In the genomic region with DNA sequence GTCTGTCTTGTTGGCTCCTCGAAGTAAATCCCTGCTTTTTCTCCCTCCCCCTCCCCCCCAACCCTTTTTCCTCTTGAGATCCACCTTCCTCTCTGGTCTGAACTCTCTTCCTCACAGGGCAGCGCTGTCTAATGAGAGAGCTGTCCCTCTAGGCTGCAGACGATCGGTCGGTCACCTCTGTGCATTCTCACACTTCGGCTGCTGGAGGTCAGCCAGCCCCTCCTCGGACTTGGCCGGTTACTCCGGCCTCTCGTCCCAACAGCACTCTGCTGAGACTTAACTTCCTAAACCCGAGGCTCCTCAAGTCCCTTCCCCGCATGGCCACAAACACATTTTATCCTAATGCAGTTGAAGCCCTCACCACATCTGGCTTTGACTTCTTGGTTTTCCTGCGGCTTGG, we compare ENCODE assay signal across 9 mouse cellular contexts.
DNase-seq lines count a peak whose midpoint lies in the region; ATAC-seq and TF ChIP-seq lines count a peak whose summit lies in the region.
"Had no signal": no experiment of that assay in that cellular context is flagged by ENCODE, and none has a peak within 500 bp of the region (broad histone marks: within the 10 kb centered on the region; RNA-seq: fewer than 3 reads in every experiment).

No protein-coding gene starts in this region.

- H3K9me3 ChIP-seq in kidney, embryonic 14.5 days (ENCODE audit: control insufficient read depth, low read length), result no peaks in the 10 kb centered on the region
- H3K9me3 ChIP-seq in intestine, embryonic 15.5 days, result no peaks in the 10 kb centered on the region
- H3K9me3 ChIP-seq in midbrain, postnatal 0 days (ENCODE audit: low read length), result no peaks in the 10 kb centered on the region
- H3K9me3 ChIP-seq in midbrain, embryonic 16.5 days (replicated peaks; ENCODE audit: control insufficient read depth, low read length, poor library complexity, severe bottlenecking), result no peaks in the 10 kb centered on the region

- no peak for ATAC-seq in kidney, embryonic 14.5 days (ENCODE audit: low FRiP score, low TSS enrichment)
- ATAC-seq in intestine, embryonic 15.5 days, result no peak
- ATAC-seq in midbrain, postnatal 0 days (ENCODE audit: low FRiP score), result no peak
- ATAC-seq in midbrain, embryonic 16.5 days, result no peak

- intact Hi-C loops in gastrocnemius, postnatal 36 days (cut with DNase I), result loop anchor here (1.0 kb wide), 1 partner anchor 12 kb away; no protein-coding TSS in a partner anchor

- peak; percentile 67 for DNase-seq in kidney, adult 18-20 months
- peak; percentile 68 to 71 for DNase-seq in gastrocnemius, postnatal 36 days
- peak; percentile 71 for DNase-seq in lung, postnatal 14 days
- DNase-seq in midbrain, postnatal 0 days (ENCODE audit: low spot score), result no peak
- no peak for DNase-seq in thymus, postnatal 14 days

- H3K4me3 ChIP-seq in kidney, embryonic 14.5 days (ENCODE audit: low read length), result no peak overlapping the region
- no peak overlapping the region for H3K4me3 ChIP-seq in intestine, embryonic 15.5 days (replicated peaks)
- no peak overlapping the region for H3K4me3 ChIP-seq in midbrain, postnatal 0 days (ENCODE audit: low read depth, low read length)
- H3K4me3 ChIP-seq in midbrain, embryonic 16.5 days (ENCODE audit: low read depth, low read length), result no peak overlapping the region

- H3K27ac ChIP-seq in kidney, embryonic 14.5 days (ENCODE audit: low read depth, low read length), result no peak overlapping the region
- H3K27ac ChIP-seq in intestine, embryonic 15.5 days, result no peak overlapping the region
- no peak overlapping the region for H3K27ac ChIP-seq in midbrain, postnatal 0 days (ENCODE audit: low read depth, low read length)
- H3K27ac ChIP-seq in midbrain, embryonic 16.5 days (ENCODE audit: low read length), result no peak overlapping the region

- no peaks in the 10 kb centered on the region for H3K36me3 ChIP-seq in kidney, embryonic 14.5 days (ENCODE audit: control insufficient read depth, insufficient read depth, low read length)
- no peaks in the 10 kb centered on the region for H3K36me3 ChIP-seq in intestine, embryonic 15.5 days
- H3K36me3 ChIP-seq in midbrain, postnatal 0 days (ENCODE audit: insufficient read depth, low read length), result no peaks in the 10 kb centered on the region
- 0 out of 2 replicates have a peak, but pooled peaks cover 3% of the 10 kb centered on the region for H3K36me3 ChIP-seq in midbrain, embryonic 16.5 days (ENCODE audit: control insufficient read depth, insufficient read depth, low read length)

- 55% methylated on average over 13 of the region's 13 CpGs for WGBS in kidney, embryonic 14.5 days
- WGBS in intestine, embryonic 15.5 days, result 55% methylated on average over 13 of the region's 13 CpGs
- WGBS in midbrain, postnatal 0 days, result 58% methylated on average over 13 of the region's 13 CpGs
- WGBS in midbrain, embryonic 16.5 days, result 60% methylated on average over 13 of the region's 13 CpGs

- TF ChIP-seq CTCF in midbrain, postnatal 0 days (IDR thresholded peaks at IDR 0.05), result no peak

- no peaks in the 10 kb centered on the region for H3K27me3 ChIP-seq in kidney, embryonic 14.5 days (ENCODE audit: control insufficient read depth, insufficient read depth, low read length)
- H3K27me3 ChIP-seq in intestine, embryonic 15.5 days (replicated peaks), result no peaks in the 10 kb centered on the region
- no peaks in the 10 kb centered on the region for H3K27me3 ChIP-seq in midbrain, postnatal 0 days (ENCODE audit: insufficient read depth, low read length)
- no peaks in the 10 kb centered on the region for H3K27me3 ChIP-seq in midbrain, embryonic 16.5 days (ENCODE audit: control insufficient read depth, insufficient read depth, low read depth, low read length)
- H3K27me3 ChIP-seq: CH12.LX had no signal

- H3K4me2 ChIP-seq in kidney, embryonic 14.5 days (replicated peaks; ENCODE audit: low read depth, low read length), result no peak overlapping the region
- H3K4me2 ChIP-seq in intestine, embryonic 15.5 days (replicated peaks), result 0 out of 2 replicates have a peak overlapping the region, but pooled peaks have one; percentile 11
- H3K4me2 ChIP-seq in midbrain, postnatal 0 days (ENCODE audit: low read depth, low read length, poor library complexity, severe bottlenecking), result no peak overlapping the region
- H3K4me2 ChIP-seq in midbrain, embryonic 16.5 days (ENCODE audit: low read length), result no peak overlapping the region

- H3K9ac ChIP-seq in kidney, embryonic 14.5 days (ENCODE audit: low read depth, low read length), result no peak overlapping the region
- no peak overlapping the region for H3K9ac ChIP-seq in intestine, embryonic 15.5 days
- H3K9ac ChIP-seq in midbrain, postnatal 0 days (replicated peaks; ENCODE audit: low read length, poor library complexity, severe bottlenecking), result no peak overlapping the region
- no peak overlapping the region for H3K9ac ChIP-seq in midbrain, embryonic 16.5 days (ENCODE audit: low read depth, low read length)

- H3K4me1 ChIP-seq in kidney, embryonic 14.5 days (ENCODE audit: control insufficient read depth, insufficient read depth, low read length), result no peaks in the 10 kb centered on the region; the same call in 1 of the 2 replicates
- H3K4me1 ChIP-seq in intestine, embryonic 15.5 days (replicated peaks), result 0 out of 2 replicates have a peak, but pooled peaks cover 2% of the 10 kb centered on the region
- H3K4me1 ChIP-seq in midbrain, postnatal 0 days (ENCODE audit: insufficient read depth, low read length), result no peaks in the 10 kb centered on the region
- H3K4me1 ChIP-seq in midbrain, embryonic 16.5 days (ENCODE audit: control insufficient read depth, insufficient read depth, low read length), result no peaks in the 10 kb centered on the region; the same call in 1 of the 2 replicates

Comparison
In these comparisons a context has a peak if more than half of its experiments do, and no peak if none do; other contexts are left out.
1. DNase-seq: peak in kidney, adult 18-20 months (single experiment), gastrocnemius, postnatal 36 days (2 of 2) and lung, postnatal 14 days (single experiment); none in midbrain, postnatal 0 days (single experiment) and thymus, postnatal 14 days (single experiment).